Mouse (Mus musculus): ENCODE measurements at regions not wholly inside any gene's neighbourhood (a gene's known extent, or its start where the extent isn't known, plus 50 kb on each side); places are given as distances from the start of the nearest gene placed in this dataset.

- TF ChIP-seq POLR2A (IDR thresholded peaks at IDR 0.05; ENCODE audit: control insufficient read depth, low read depth, low read length) (no peak), CTCF (IDR thresholded peaks at IDR 0.05; ENCODE audit: control insufficient read depth, insufficient read depth, insufficient replicate concordance, low read depth, low read length) (no peak)
- Histone ChIP-seq H3K27me3 (ENCODE audit: control insufficient read depth, insufficient read depth, low read length) (no peaks in the 10 kb centered on the region), H3K27ac (ENCODE audit: control insufficient read depth, insufficient read depth, low read depth, low read length) (no peak overlapping the region), H3K4me1 (ENCODE audit: control insufficient read depth, insufficient read depth, low read length) (no peaks in the 10 kb centered on the region), H3K4me3 (ENCODE audit: control insufficient read depth, low read depth, low read length) (no peak overlapping the region), H3K36me3 (ENCODE audit: control insufficient read depth, insufficient read depth, low read length) (no peaks in the 10 kb centered on the region)
Observed at GRCm38 (mm10) chr14:45739638-45740037, 81.7 kb upstream of the Ddhd1 start.

- no peak overlapping the region for H3K4me3 ChIP-seq (ENCODE audit: control insufficient read depth, low read depth, low read length)
- no peaks in the 10 kb centered on the region for H3K4me1 ChIP-seq (ENCODE audit: control insufficient read depth, insufficient read depth, low read length)
- no peaks in the 10 kb centered on the region for H3K36me3 ChIP-seq (ENCODE audit: control insufficient read depth, insufficient read depth, low read length)
- no peak overlapping the region for H3K27ac ChIP-seq (ENCODE audit: control insufficient read depth, insufficient read depth, low read depth, low read length)
- no peaks in the 10 kb centered on the region for H3K27me3 ChIP-seq (ENCODE audit: control insufficient read depth, insufficient read depth, low read length)
- TF ChIP-seq POLR2A (IDR thresholded peaks at IDR 0.05; ENCODE audit: control insufficient read depth, low read depth, low read length) (no peak), CTCF (IDR thresholded peaks at IDR 0.05; ENCODE audit: control insufficient read depth, insufficient read depth, insufficient replicate concordance, low read depth, low read length) (no peak)
Observed at GRCm38 (mm10) chr14:45740662-45741061, 82.7 kb upstream of the Ddhd1 start.

- TF ChIP-seq CTCF (IDR thresholded peaks at IDR 0.05; ENCODE audit: control insufficient read depth, insufficient read depth, insufficient replicate concordance, low read depth, low read length) (no peak), POLR2A (IDR thresholded peaks at IDR 0.05; ENCODE audit: control insufficient read depth, low read depth, low read length) (no peak)
- Histone ChIP-seq H3K4me3 (ENCODE audit: control insufficient read depth, low read depth, low read length) (no peak overlapping the region), H3K27ac (ENCODE audit: control insufficient read depth, insufficient read depth, low read depth, low read length) (no peak overlapping the region), H3K27me3 (ENCODE audit: control insufficient read depth, insufficient read depth, low read length) (no peaks in the 10 kb centered on the region), H3K4me1 (ENCODE audit: control insufficient read depth, insufficient read depth, low read length) (no peaks in the 10 kb centered on the region), H3K36me3 (ENCODE audit: control insufficient read depth, insufficient read depth, low read length) (no peaks in the 10 kb centered on the region)
Observed at GRCm38 (mm10) chr14:45746176-45746575, 88.2 kb upstream of the Ddhd1 start.

GRCm38 (mm10) chr14:45757376-45757775 is 99.4 kb upstream of the Ddhd1 start:
- no peaks in the 10 kb centered on the region; the same call in 1 of the 2 replicates for H3K4me1 ChIP-seq (ENCODE audit: control insufficient read depth, insufficient read depth, low read length)
- H3K27ac ChIP-seq (ENCODE audit: control insufficient read depth, insufficient read depth, low read depth, low read length), result no peak overlapping the region
- no peak overlapping the region for H3K4me3 ChIP-seq (ENCODE audit: control insufficient read depth, low read depth, low read length)
- no peaks in the 10 kb centered on the region for H3K27me3 ChIP-seq (ENCODE audit: control insufficient read depth, insufficient read depth, low read length)
- TF ChIP-seq POLR2A (IDR thresholded peaks at IDR 0.05; ENCODE audit: control insufficient read depth, low read depth, low read length), result no peak
- no peak for TF ChIP-seq CTCF (IDR thresholded peaks at IDR 0.05; ENCODE audit: control insufficient read depth, insufficient read depth, insufficient replicate concordance, low read depth, low read length)
- no peaks in the 10 kb centered on the region for H3K36me3 ChIP-seq (ENCODE audit: control insufficient read depth, insufficient read depth, low read length)

- TF ChIP-seq CTCF (IDR thresholded peaks at IDR 0.05; ENCODE audit: control insufficient read depth, insufficient read depth, insufficient replicate concordance, low read depth, low read length) (no peak), POLR2A (IDR thresholded peaks at IDR 0.05; ENCODE audit: control insufficient read depth, low read depth, low read length) (no peak)
- H3K4me1 ChIP-seq (ENCODE audit: control insufficient read depth, insufficient read depth, low read length), result no peaks in the 10 kb centered on the region; the same call in 1 of the 2 replicates
- H3K36me3 ChIP-seq (ENCODE audit: control insufficient read depth, insufficient read depth, low read length), result no peaks in the 10 kb centered on the region
- H3K27ac ChIP-seq (ENCODE audit: control insufficient read depth, insufficient read depth, low read depth, low read length), result no peak overlapping the region
- no peaks in the 10 kb centered on the region for H3K27me3 ChIP-seq (ENCODE audit: control insufficient read depth, insufficient read depth, low read length)
- H3K4me3 ChIP-seq (ENCODE audit: control insufficient read depth, low read depth, low read length), result no peak overlapping the region
Observed at GRCm38 (mm10) chr14:45760890-45761680, 103.1 kb upstream of the Ddhd1 start.

DNA sequence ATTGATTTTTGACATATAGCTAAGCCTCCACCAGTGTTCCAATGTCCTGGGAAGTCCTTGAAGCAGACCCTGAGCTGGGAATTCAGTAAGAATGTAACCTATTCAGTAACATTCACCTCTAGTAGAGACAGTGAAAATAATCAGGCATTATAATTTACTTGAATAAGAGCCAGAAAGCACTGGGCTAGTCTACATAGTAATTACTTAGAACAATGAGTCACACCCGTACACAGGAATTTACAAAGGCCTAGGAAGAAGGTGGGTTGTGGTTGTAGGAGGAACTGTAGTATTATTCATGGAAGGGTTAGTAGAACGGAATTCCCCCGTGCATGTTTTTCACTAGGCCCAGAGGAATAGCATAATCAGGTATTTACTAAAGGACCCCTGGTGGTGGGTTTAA is 106.3 kb upstream of the Ddhd1 start:
- no peak for TF ChIP-seq CTCF (IDR thresholded peaks at IDR 0.05; ENCODE audit: control insufficient read depth, insufficient read depth, insufficient replicate concordance, low read depth, low read length)
- TF ChIP-seq POLR2A (IDR thresholded peaks at IDR 0.05; ENCODE audit: control insufficient read depth, low read depth, low read length), result no peak
- no peaks in the 10 kb centered on the region; the same call in 1 of the 2 replicates for H3K4me1 ChIP-seq (ENCODE audit: control insufficient read depth, insufficient read depth, low read length)
- no peak overlapping the region for H3K27ac ChIP-seq (ENCODE audit: control insufficient read depth, insufficient read depth, low read depth, low read length)

GRCm38 (mm10) chr14:45766582-45766981 is 108.6 kb upstream of the Ddhd1 start:
- H3K27me3 ChIP-seq (ENCODE audit: control insufficient read depth, insufficient read depth, low read length), result no peaks in the 10 kb centered on the region
- no peak overlapping the region for H3K27ac ChIP-seq (ENCODE audit: control insufficient read depth, insufficient read depth, low read depth, low read length)
- TF ChIP-seq POLR2A (IDR thresholded peaks at IDR 0.05; ENCODE audit: control insufficient read depth, low read depth, low read length), result no peak
- no peak for TF ChIP-seq CTCF (IDR thresholded peaks at IDR 0.05; ENCODE audit: control insufficient read depth, insufficient read depth, insufficient replicate concordance, low read depth, low read length)
- no peaks in the 10 kb centered on the region for H3K36me3 ChIP-seq (ENCODE audit: control insufficient read depth, insufficient read depth, low read length)
- H3K4me3 ChIP-seq (ENCODE audit: control insufficient read depth, low read depth, low read length), result no peak overlapping the region
- H3K4me1 ChIP-seq (ENCODE audit: control insufficient read depth, insufficient read depth, low read length), result no peaks in the 10 kb centered on the region

More for the DNA sequence above, 106.3 kb upstream of the Ddhd1 start:
- no peak overlapping the region for H3K4me3 ChIP-seq (ENCODE audit: control insufficient read depth, low read depth, low read length)
- H3K27me3 ChIP-seq (ENCODE audit: control insufficient read depth, insufficient read depth, low read length), result no peaks in the 10 kb centered on the region
- H3K36me3 ChIP-seq (ENCODE audit: control insufficient read depth, insufficient read depth, low read length), result no peaks in the 10 kb centered on the region
